Mouse (Mus musculus) forebrain, embryonic 15.5 days (tissue): Measurements from ENCODE around the gene Hist1h2bg. TPM values are rescaled to one million over a fixed set of nuclear protein-coding genes. Genes with fewer than 3 reads are reported as not detected.
"Not testable (repeated sequence)": the region's sequence is repeated elsewhere in the genome, so short reads cannot be mapped to it uniquely, and the experiment has no call there.

ENCODE experiments used
- ATAC-seq: fragments of 200-750 bp; cut with Nextera tagmentation; replicated peaks from 2 replicates; pipeline ENCODE4 v1.8.0; 2017; ENCODE audit warnings: mild to moderate bottlenecking, moderate TSS enrichment, moderate library complexity
- H3K27ac ChIP-seq: fragments of 300-500 bp; sonication (generic); replicated peaks from 2 replicates; pipeline ENCODE4 v1.5.1; 2015; ENCODE audit warnings: mild to moderate bottlenecking, inconsistent platforms
- H3K27me3 ChIP-seq: fragments of 300-500 bp; sonication (generic); 2 replicates; pipeline ENCODE4 v1.6.1; 2015; ENCODE audit warnings: inconsistent platforms
- H3K36me3 ChIP-seq: fragments of 300-500 bp; sonication (generic); 2 replicates; pipeline ENCODE4 v1.6.1; 2015; ENCODE audit warnings: mild to moderate bottlenecking, inconsistent platforms
- H3K4me1 ChIP-seq: fragments of 300-500 bp; sonication (generic); 2 replicates; pipeline ENCODE4 v1.6.1; 2015; ENCODE audit warnings: inconsistent platforms
- H3K4me2 ChIP-seq: fragments of 300-500 bp; sonication (generic); replicated peaks from 2 replicates; pipeline ENCODE4 v1.6.1; 2015; ENCODE audit warnings: mild to moderate bottlenecking, inconsistent platforms
- H3K4me3 ChIP-seq: fragments of 300-500 bp; sonication (generic); 2 replicates; pipeline ENCODE4 v1.5.1; 2015; ENCODE audit warnings: mild to moderate bottlenecking, inconsistent platforms
- H3K9ac ChIP-seq: fragments of 300-500 bp; sonication (generic); replicated peaks from 2 replicates; pipeline ENCODE4 v1.6.1; 2015; ENCODE audit warnings: mild to moderate bottlenecking, inconsistent platforms
- H3K9me3 ChIP-seq: fragments of 300-500 bp; sonication (generic); 2 replicates; pipeline ENCODE4 v1.6.1; 2016; ENCODE audit warnings: inconsistent platforms
- WGBS: fragments of 180-500 bp; shearing (Covaris S2); methylation state at CpG from one replicate; pipeline ENCODE4 v1.1.7; 2015; ENCODE audit warnings: mixed read lengths; 5-methylcytosine and 5-hydroxymethylcytosine counted together
- polyA plus RNA-seq: library from polyadenylated mRNA; unstranded; fragments of >200 nt; fragmentation: Nextera tagmentation; extraction: Ambion mirVana; gene quantifications from 2 replicates; pipeline ENCODE4 v1.2.1, GENCODE M21; 2015

Hist1h2bg gene
- polyA plus RNA-seq, 1 experiment from 2014 or later, result 5.6 TPM

DNA sequence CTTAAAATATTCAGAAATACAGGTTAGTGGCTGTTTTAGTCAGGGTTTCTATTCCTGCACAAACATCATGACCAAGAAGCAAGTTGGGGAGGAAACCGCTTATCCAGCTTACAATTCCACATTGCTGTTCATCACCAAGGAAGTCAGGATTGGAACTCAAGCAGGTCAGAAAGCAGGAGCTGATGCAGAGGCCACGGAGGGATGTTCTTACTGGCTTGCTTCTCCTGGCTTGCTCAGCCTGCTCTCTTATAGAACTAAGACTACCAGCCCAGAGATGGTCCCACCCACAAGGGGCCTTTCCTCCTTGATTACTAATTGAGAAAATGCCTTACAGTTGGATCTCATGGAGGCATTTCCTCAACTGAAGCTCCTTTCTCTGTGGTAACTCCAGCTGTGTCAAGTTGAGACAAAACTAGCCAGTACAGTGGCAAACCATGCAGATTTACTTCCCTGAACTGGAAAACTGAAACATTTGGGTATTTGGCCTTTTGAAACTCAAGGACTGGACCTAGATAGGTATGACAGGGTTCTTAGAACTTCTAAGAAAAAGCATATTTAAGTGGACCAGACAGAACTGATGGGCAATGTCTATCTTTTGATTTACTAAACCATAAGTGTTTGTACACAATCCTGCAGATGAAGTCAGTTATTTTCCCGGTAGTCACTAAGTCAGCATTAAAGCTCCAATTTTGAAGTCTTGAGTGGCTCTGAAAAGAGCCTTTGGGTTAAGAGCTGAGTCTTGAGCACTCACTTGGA, 28.8 kb upstream of the Hist1h2bg start:
- Histone ChIP-seq H3K4me2 (peak overlapping the region; percentile 83), H3K27ac (peak overlapping the region; percentile 86), H3K4me3 (peak overlapping the region; percentile 50), H3K9ac (peak overlapping the region; percentile 52), H3K4me1 (peaks cover 11% of the 10 kb centered on the region; the same call in 1 of the 2 replicates)
- not testable (repeated sequence) for ATAC-seq, H3K9me3 ChIP-seq, H3K36me3 ChIP-seq, H3K27me3 ChIP-seq
- 8% methylated on average over 3 of the region's 3 CpGs for WGBS

DNA sequence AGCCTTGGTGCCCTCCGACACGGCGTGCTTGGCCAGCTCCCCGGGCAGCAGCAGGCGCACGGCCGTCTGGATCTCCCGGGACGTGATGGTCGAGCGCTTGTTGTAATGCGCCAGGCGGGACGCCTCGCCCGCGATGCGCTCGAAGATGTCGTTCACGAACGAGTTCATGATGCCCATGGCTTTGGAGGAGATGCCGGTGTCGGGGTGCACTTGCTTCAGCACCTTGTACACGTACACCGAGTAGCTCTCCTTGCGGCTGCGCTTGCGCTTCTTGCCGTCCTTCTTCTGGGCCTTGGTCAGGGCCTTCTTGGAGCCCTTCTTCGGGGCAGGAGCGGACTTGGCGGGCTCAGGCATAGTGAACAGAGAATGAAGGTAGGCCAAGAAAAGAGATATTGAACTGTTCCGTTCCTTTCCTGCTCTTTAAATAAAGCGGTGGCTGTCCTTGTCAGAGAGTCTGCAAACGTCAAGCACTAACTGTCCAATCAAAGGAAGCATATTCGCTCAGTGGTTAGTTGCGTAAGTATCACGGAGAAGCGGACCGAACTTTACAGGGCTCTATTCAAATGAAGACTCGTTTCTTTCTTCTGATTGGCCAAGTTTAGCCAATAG, 28.1 kb upstream of the Hist1h2bg start, which contains the start of gene Hist1h2bh:
TSS of gene Hist1h2bh (minus strand) at position 394 of the 609 bp plus-strand sequence.
- not testable (repeated sequence) for H3K9me3 ChIP-seq, H3K36me3 ChIP-seq, H3K4me1 ChIP-seq, H3K27me3 ChIP-seq
- peak within 1 kb of the TSS; percentile 83 for H3K4me2 ChIP-seq
- WGBS, result under 1% methylated on average over 42 of the region's 42 CpGs
- peak within 1 kb of the TSS; percentile 97 for H3K27ac ChIP-seq
- H3K9ac ChIP-seq, result peak within 1 kb of the TSS; percentile 52
- H3K4me3 ChIP-seq, result peak within 1 kb of the TSS; percentile 55
- peak; percentile 93 for ATAC-seq

DNA sequence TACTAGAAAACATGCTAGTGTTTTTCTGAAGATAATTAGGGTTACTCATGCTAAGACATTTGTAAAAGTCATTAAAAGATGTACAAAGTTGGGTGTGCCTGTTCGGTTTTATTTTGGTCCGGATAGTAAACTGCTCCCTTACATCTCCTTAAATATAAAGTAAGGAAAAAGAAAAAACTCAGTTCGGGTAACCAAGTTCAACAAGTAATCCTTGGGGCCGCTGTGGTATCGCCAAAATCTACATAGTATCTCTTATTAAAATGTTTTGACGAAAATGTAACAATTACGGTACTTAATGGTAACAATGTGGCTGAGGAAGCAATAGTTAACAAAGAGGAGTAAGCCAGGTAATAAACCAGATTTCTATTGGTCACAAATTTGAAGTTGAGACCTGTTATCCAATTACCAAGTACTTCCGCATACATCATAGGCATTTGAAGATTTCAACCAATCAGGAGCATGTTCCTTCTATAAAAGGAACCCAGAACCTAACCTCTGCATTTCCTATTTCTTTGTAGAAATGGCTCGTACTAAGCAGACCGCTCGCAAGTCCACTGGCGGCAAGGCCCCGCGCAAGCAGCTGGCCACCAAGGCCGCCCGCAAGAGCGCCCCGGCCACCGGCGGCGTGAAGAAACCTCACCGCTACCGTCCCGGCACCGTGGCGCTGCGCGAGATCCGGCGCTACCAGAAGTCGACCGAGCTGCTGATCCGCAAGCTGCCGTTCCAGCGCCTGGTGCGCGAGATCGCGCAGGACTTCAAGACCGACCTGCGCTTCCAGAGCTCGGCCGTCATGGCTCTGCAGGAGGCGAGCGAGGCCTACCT, 27.0 kb upstream of the Hist1h2bg start, which contains the start of gene Hist1h3f:
TSS of gene Hist1h3f (plus strand) at position 88 of the 822 bp plus-strand sequence.
- Histone ChIP-seq H3K36me3 (no peaks in the 10 kb centered on the region), H3K9ac (peak within 1 kb of the TSS; percentile 65), H3K27ac (peak within 1 kb of the TSS; percentile 97), H3K27me3 (no peaks in the 10 kb centered on the region), H3K9me3 (no peaks in the 10 kb centered on the region), H3K4me2 (peak within 1 kb of the TSS; percentile 83), H3K4me3 (peak within 1 kb of the TSS; percentile 55), H3K4me1 (peaks cover 8% of the 10 kb centered on the region; the same call in 1 of the 2 replicates)
- ATAC-seq, result peak; percentile 97
- WGBS, result under 1% methylated on average over 34 of the region's 45 CpGs

DNA sequence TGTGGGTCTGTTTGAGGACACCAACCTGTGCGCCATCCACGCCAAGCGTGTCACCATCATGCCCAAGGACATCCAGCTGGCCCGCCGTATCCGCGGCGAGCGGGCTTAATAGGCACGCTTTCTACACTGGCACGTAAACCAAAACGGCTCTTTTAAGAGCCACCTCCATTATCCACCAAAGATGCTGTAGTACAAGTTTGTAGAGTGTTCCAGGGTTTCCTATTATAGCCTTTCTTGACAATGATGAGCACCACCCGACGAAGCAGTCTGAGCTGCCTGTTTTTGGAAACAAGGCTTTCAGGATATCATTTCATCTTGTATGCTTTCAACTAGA, 26.4 kb upstream of the Hist1h2bg start:
- peak overlapping the region; percentile 55 for H3K4me3 ChIP-seq
- not testable (repeated sequence) for H3K27me3 ChIP-seq, H3K4me1 ChIP-seq, ATAC-seq, H3K9me3 ChIP-seq, H3K36me3 ChIP-seq
- H3K27ac ChIP-seq, result peak overlapping the region; percentile 97
- H3K9ac ChIP-seq, result peak overlapping the region; percentile 65; the same call in 1 of the 2 replicates
- peak overlapping the region; percentile 42 for H3K4me2 ChIP-seq
- WGBS, result 0% methylated on average over 13 of the region's 14 CpGs

DNA sequence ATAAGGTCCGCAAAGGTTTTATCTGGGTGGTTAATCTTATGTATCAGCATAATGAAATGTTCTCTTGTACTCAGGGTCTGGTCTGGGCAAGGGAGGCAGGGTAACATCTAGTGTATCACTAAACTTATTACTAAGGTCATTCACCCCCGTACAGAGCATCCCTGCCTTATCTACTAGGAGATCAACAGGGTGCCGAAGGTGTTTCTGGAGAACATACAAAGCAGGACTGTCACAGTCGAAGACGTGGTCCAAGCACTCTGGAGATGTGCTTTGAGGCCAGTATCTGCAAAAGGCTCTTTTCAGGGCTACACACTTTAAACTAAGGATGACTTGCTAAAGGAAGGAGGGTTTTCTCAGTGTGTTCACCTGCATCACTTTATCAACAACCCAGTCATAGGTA, 24.5 kb upstream of the Hist1h2bg start:
- Histone ChIP-seq H3K27ac (no peak overlapping the region), H3K36me3 (no peaks in the 10 kb centered on the region), H3K4me2 (no peak overlapping the region), H3K9ac (no peak overlapping the region), H3K4me3 (no peak overlapping the region), H3K27me3 (no peaks in the 10 kb centered on the region), H3K4me1 (peaks cover 18% of the 10 kb centered on the region), H3K9me3 (no peaks in the 10 kb centered on the region)
- WGBS, result 78% methylated on average over 5 of the region's 5 CpGs
- no peak for ATAC-seq

DNA sequence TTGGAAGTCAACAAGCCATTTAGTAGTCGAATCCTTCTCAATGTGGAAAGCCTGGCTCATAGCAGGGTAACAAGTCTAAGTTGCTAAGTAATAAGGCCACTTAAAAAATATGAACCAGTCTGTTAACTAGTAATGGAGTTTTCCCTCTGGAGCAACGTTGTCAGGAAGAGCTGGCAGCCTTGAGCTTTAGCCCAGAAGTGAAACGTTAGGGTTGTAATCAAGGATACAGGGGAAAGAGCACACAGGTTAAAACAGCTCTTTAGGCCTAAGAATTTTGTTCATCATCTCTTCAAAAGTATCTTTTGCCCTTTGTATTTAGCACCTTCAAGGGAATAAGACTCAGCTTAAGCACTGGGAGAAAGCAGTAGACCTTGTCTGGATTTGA, 20.4 kb upstream of the Hist1h2bg start:
- Histone ChIP-seq H3K36me3 (no peaks in the 10 kb centered on the region), H3K9me3 (no peaks in the 10 kb centered on the region), H3K4me1 (peaks cover 30% of the 10 kb centered on the region), H3K27me3 (no peaks in the 10 kb centered on the region), H3K9ac (peak overlapping the region; percentile 58), H3K27ac (peak overlapping the region; percentile 93), H3K4me3 (peak overlapping the region; percentile 51), H3K4me2 (peak overlapping the region; percentile 63)
- 7% methylated on average over 3 of the region's 3 CpGs for WGBS
- no peak for ATAC-seq

DNA sequence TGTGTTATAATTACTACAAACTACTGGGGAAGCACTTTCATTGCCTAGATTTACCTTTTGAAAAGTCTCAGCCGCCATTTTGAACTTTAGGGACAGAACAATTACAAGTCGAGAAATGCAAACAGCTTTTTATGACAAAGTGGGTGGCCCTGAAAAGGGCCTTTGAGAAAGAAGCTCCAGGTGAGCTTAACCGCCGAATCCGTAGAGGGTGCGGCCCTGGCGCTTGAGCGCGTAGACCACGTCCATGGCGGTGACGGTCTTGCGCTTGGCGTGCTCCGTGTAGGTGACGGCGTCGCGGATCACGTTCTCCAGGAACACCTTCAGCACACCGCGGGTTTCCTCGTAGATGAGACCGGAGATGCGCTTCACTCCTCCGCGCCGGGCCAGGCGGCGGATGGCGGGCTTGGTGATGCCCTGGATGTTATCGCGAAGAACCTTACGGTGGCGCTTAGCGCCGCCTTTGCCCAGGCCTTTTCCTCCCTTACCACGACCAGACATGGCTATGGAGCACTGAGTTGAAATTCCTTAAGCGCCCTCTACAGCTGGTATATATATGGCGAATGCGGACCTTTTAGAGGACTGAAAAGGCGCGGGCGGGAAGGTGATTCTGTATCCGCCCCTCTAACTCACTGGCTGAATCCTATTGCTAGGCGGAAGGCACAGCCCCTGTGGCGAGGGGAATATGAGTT, 19.9 kb upstream of the Hist1h2bg start, which contains the start of gene Hist1h4f:
TSS of gene Hist1h4f (minus strand) at position 503 of the 689 bp plus-strand sequence.
- H3K27me3 ChIP-seq, H3K36me3 ChIP-seq, H3K9me3 ChIP-seq: not testable (repeated sequence)
- ATAC-seq, result peak; percentile 85
- Histone ChIP-seq H3K4me3 (peak within 1 kb of the TSS; percentile 51), H3K9ac (peak within 1 kb of the TSS; percentile 58), H3K4me1 (peaks cover 31% of the 10 kb centered on the region), H3K4me2 (peak within 1 kb of the TSS; percentile 63), H3K27ac (peak within 1 kb of the TSS; percentile 93)
- 0% methylated on average over 47 of the region's 47 CpGs for WGBS

DNA sequence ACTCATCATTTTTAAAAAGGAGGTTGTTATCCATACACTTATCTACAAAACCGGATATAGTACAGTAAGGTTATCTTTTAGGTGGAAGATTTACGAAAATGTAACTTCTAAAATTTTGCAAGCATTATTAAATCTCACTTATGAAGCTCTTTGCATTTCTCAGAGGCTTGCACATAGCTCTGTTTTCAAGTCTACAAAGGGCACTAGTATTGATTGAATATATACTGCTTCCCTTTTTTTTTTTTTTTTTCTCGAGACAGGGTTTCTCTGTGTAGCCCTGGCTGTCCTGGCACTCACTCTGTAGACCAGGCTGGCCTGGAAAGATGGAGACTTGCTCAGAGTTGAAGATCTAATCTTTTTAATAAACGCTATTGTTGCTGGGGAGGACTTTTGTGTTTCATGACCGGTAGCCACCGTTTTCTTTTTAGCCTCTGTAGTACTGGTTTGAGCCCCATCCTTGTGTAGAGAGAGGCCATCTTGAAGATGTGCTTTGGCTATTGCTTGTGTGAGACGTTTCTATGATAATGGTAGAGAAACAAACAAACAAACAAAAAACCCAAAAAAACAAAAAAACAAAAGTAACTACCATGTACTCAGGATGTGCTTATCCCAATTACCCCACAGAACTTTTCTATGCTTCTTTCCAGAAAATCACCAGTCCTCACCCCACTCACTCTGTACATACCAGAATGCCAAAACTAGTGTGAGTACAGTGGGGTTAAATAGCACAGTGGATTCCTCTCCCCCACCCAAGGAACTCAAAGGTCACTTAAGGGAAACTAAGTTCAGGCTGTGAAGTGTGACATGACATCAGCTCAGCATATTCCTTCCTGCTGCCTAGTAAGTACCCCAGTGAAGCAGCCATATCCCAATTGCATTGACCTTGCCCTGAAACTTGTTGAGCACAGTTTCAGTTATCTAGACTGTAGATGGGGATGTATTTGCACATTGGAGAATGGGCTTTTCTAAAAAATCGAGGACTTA, 19.0 kb upstream of the Hist1h2bg start:
- H3K27me3 ChIP-seq, result no peaks in the 10 kb centered on the region
- H3K9ac ChIP-seq, result peak overlapping the region; percentile 58; the same call in 1 of the 2 replicates
- H3K36me3 ChIP-seq, result no peaks in the 10 kb centered on the region
- H3K9me3 ChIP-seq, result no peaks in the 10 kb centered on the region
- H3K4me1 ChIP-seq, result peaks cover 37% of the 10 kb centered on the region
- 42% methylated on average over 8 of the region's 8 CpGs for WGBS
- no peak for ATAC-seq
- H3K27ac ChIP-seq, result peak overlapping the region; percentile 93
- peak overlapping the region; percentile 63 for H3K4me2 ChIP-seq
- H3K4me3 ChIP-seq, result peak overlapping the region; percentile 51

DNA sequence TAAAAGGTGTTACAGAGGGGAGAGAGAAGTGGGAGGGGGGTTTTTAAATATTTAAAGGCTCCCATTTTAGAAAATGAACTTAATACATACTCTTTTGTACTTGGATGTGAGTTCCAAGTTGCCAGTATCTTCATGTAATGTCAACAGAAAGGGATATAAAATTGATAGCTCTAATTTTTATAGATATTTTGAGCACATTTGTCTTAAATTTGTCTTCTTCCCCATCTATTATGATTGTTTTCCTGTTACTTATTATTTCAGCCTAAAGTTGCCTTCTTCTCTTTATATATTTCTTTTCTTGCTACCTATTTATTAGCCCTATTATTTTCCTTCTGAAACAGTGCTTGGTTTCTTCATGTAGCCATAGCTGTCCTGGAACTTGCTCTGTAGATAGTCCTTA, 18.2 kb upstream of the Hist1h2bg start, which contains the start of gene Hist1h1d:
TSS of gene Hist1h1d (plus strand) at position 301 of the 400 bp plus-strand sequence.
- Histone ChIP-seq H3K4me3 (0 out of 2 replicates have a peak within 1 kb of the TSS, but pooled peaks have one; percentile 57), H3K27me3 (no peaks in the 10 kb centered on the region), H3K4me2 (peak within 1 kb of the TSS; percentile 99), H3K9ac (peak within 1 kb of the TSS; percentile 78; the same call in 1 of the 2 replicates), H3K4me1 (peaks cover 37% of the 10 kb centered on the region), H3K9me3 (no peaks in the 10 kb centered on the region), H3K27ac (peak within 1 kb of the TSS; percentile 97), H3K36me3 (no peaks in the 10 kb centered on the region)
- no peak for ATAC-seq

DNA sequence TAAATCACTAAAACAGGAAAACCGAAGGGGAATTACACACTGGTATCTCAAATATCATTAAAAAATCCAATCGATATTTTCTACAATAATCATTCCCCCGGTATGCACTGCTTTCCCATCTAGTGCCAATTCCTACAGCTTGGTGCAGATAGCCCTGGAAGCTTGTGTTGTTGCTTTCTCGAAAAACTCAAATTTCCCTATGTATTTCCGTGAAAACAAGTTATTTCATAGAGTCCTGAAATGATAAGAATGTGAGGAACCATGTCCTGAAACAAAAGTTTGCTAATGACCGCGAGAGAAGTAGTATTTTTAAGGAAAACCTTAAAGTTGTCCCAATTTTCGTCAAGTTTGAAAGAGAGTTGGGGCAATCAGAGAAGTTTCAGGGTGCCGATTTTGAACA, 16.8 kb upstream of the Hist1h2bg start:
- ATAC-seq, result no peak
- no peaks in the 10 kb centered on the region for H3K9me3 ChIP-seq
- peak overlapping the region; percentile 57 for H3K4me3 ChIP-seq
- 22% methylated on average over 9 of the region's 9 CpGs for WGBS
- H3K4me2 ChIP-seq, result peak overlapping the region; percentile 99
- H3K27me3 ChIP-seq, result no peaks in the 10 kb centered on the region
- H3K27ac ChIP-seq, result peak overlapping the region; percentile 97
- peaks cover 37% of the 10 kb centered on the region for H3K4me1 ChIP-seq
- peak overlapping the region; percentile 78 for H3K9ac ChIP-seq
- H3K36me3 ChIP-seq, result no peaks in the 10 kb centered on the region
